Mouse (Mus musculus): ENCODE data around the gene Nol3.

DNA sequence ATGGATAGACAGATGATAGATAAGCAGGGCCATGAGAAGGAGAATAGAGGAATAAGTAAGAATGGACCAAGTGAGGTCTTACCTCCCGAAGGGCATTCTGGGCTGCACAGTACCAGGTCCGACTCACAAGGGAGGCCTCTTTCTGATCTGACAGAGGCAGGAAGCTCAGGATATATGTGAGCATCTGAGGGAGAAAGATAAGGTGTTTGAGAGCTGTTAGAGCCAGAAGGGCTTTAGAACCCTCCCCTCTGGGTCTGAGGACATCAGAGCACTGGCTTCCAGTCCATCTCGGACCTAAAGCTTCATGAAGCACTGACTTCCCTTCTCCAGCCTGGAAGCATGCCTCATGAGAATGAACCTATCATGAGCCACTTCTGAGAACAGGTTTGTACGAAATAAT lies 47.2 kb downstream of the Nol3 start:
- TF ChIP-seq CTCF (IDR thresholded peaks at IDR 0.05; ENCODE audit: borderline replicate concordance, control insufficient read depth, extremely low read depth, insufficient read depth, low read length, poor library complexity) (no peak), POLR2A (IDR thresholded peaks at IDR 0.05; ENCODE audit: control insufficient read depth, extremely low read depth, insufficient read depth, low read length, poor library complexity) (no peak)
